Mouse (Mus musculus): ENCODE results near the gene Lin9. TPM values are rescaled to one million over a fixed set of nuclear protein-coding genes. Genes with fewer than 3 reads are reported as not detected.

Gene Lin9
- 1.2 and 1.3 TPM in 2 replicates for polyA plus RNA-seq (2012; rRNA removed; ENCODE audit: low replicate concordance)

GRCm38 (mm10) chr1:180641137-180641517 lies at the start of gene Lin9:
TSS of gene Lin9 (plus strand) at chr1:180641150.

GRCm38 (mm10) chr1:180696626-180697352 lies 55.8 kb downstream of the Lin9 start, which contains the start of gene Mixl1:
TSS of gene Mixl1 (minus strand) at chr1:180697034.

GRCm38 (mm10) chr1:180725704-180726179 lies 84.8 kb downstream of the Lin9 start, which contains the start of gene Acbd3:
TSS of gene Acbd3 (plus strand) at chr1:180726043.

Other genes with a start within 250 kb of the Lin9 start
- gene Stum, start 157.6 kb upstream of the Lin9 start, polyA plus RNA-seq (2012; rRNA removed; ENCODE audit: low replicate concordance), result 12.1 and 18.9 TPM in 2 replicates
- gene Parp1, start 72.2 kb upstream of the Lin9 start, polyA plus RNA-seq (2012; rRNA removed; ENCODE audit: low replicate concordance), result 3.9 and 9.0 TPM in 2 replicates
- gene Mixl1, start 55.9 kb downstream of the Lin9 start, polyA plus RNA-seq (2012; rRNA removed; ENCODE audit: low replicate concordance), result not detected in 2 replicates
- gene Acbd3, start 84.9 kb downstream of the Lin9 start, polyA plus RNA-seq (2012; rRNA removed; ENCODE audit: low replicate concordance), result 5.5 and 6.4 TPM in 2 replicates
- gene H3f3a, start 172.8 kb downstream of the Lin9 start, polyA plus RNA-seq (2012; rRNA removed; ENCODE audit: low replicate concordance), result 83.1 TPM in 2 replicates
- gene Sde2, start 210.0 kb downstream of the Lin9 start, polyA plus RNA-seq (2012; rRNA removed; ENCODE audit: low replicate concordance), result 1.9 and 2.2 TPM in 2 replicates

Measured in duodenum, adult 2 months (tissue).